Mouse (Mus musculus) megakaryocyte, embryonic 14.5 days (primary cell): ENCODE data around the gene Specc1. TPM values are rescaled to one million over a fixed set of nuclear protein-coding genes. Genes with fewer than 3 reads are reported as not detected.

Experiments used
- H3K27me3 ChIP-seq: replicated peaks from 2 replicates; pipeline ENCODE3; 2012; ENCODE audit warnings: inconsistent platforms
- H3K36me3 ChIP-seq: replicated peaks from 2 replicates; pipeline ENCODE3; 2012; ENCODE audit warnings: low read length, inconsistent platforms, mixed read lengths
- H3K4me1 ChIP-seq: 2 replicates; pipeline ENCODE4 v1.6.1; 2012; ENCODE audit warnings: inconsistent platforms
- H3K4me3 ChIP-seq: replicated peaks from 2 replicates; pipeline ENCODE3; 2012; ENCODE audit warnings: moderate library complexity, mild to moderate bottlenecking, inconsistent platforms
- H3K9me3 ChIP-seq: 2 replicates; pipeline ENCODE4 v1.6.1; 2012; ENCODE audit warnings: inconsistent platforms
- FLI1 ChIP-seq: IDR thresholded peaks from 2 replicates; pipeline ENCODE4 v1.6.1; 2012; ENCODE audit warnings: low read length, inconsistent platforms, mixed read lengths
- GATA1 ChIP-seq: IDR thresholded peaks from 3 replicates; pipeline ENCODE4 v1.6.1; 2012; ENCODE audit warnings: mixed read lengths, low read length, inconsistent platforms, borderline replicate concordance
- polyA plus RNA-seq: library from polyadenylated mRNA; stranded (reverse); fragments of >175 nt; gene quantifications from 2 replicates; pipeline ENCODE4 v1.2.3, GENCODE M21; 2012; ENCODE audit warnings: low replicate concordance; ENCODE audit not compliant: insufficient read depth

Specc1 gene
- polyA plus RNA-seq, 1 experiment: 7.1 TPM

DNA sequence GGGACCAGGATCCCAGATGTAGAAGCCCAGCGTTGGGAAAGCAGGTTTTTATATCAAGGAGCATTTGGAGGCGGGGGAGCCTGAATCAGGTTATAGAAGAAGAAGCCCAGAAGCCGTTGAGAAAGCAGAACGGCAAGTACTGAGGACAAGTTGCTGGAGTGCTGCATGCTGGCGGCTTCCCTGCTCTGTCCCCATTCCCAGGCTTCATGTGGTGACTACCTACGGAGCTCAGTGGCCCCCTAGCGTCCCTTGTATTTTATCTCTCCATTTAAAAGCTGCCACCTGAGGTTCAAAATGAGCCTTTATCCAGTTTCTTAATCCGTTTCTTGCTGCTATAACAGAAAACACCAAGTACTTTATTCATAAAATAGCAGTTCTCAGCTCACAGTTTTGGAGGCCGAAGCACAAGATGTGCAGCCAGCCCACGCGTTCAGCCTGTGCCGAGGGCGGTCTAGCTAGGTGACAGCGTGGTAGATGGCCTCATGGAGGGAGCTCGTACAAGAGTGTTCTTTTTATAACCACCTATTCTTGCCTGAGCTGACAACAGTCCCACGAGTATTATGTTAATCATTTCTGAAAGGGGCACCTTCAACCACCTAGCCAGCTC is 54.2 kb downstream of the Specc1 start:
- TF ChIP-seq GATA1 (no peak), FLI1 (no peak)
- Histone ChIP-seq H3K4me3 (peak overlapping the region; percentile 71), H3K4me1 (peaks cover 72% of the 10 kb centered on the region), H3K27me3 (no peaks in the 10 kb centered on the region), H3K36me3 (peaks cover 56% of the 10 kb centered on the region), H3K9me3 (no peaks in the 10 kb centered on the region)

DNA sequence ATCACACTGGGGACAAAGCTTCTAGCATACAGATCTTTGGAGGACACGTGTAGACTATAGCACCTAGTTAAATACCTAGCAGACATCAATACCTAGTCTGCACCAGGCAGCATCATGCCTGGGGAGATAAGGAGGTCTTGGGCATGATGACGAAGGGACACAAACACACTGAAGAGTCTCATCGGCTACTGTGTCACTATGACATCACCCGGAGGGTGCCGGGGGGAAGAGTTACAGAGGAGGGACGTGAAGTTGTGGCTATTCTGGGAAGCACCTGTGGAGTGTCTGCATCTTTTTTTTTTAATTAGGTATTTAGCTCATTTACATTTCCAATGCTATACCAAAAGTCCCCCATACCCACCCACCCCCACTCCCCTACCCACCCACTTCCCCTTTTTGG is 55.5 kb downstream of the Specc1 start:
- Histone ChIP-seq H3K27me3 (no peaks in the 10 kb centered on the region), H3K36me3 (peaks cover 68% of the 10 kb centered on the region), H3K9me3 (no peaks in the 10 kb centered on the region), H3K4me3 (no peak overlapping the region), H3K4me1 (peaks cover 81% of the 10 kb centered on the region)
- no peak for TF ChIP-seq FLI1
- TF ChIP-seq GATA1: no peak

DNA sequence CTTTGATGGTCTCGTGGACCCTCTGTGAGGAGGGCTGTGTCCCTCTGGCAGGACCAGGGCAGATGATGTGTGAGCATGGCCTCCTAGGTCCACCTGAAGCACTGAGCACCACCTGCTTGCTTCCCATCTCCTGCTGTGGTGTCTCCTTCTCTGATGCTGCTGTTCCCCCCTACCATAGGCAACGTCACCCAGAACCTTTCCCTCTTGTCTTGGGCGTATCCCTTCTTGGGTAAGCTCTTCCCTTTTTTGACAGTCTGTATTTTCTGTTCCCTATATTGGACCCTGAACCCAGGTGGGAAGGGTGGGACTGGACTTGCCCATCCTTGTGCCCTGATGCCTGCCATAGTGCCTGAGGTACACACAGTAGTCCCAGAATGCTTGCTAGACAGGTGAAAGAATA is 56.9 kb downstream of the Specc1 start:
- H3K27me3 ChIP-seq: no peaks in the 10 kb centered on the region
- peaks cover 73% of the 10 kb centered on the region for H3K36me3 ChIP-seq
- peak overlapping the region; percentile 77 for H3K4me3 ChIP-seq
- peaks cover 77% of the 10 kb centered on the region for H3K4me1 ChIP-seq
- TF ChIP-seq FLI1: no peak
- no peak for TF ChIP-seq GATA1
- H3K9me3 ChIP-seq: no peaks in the 10 kb centered on the region

DNA sequence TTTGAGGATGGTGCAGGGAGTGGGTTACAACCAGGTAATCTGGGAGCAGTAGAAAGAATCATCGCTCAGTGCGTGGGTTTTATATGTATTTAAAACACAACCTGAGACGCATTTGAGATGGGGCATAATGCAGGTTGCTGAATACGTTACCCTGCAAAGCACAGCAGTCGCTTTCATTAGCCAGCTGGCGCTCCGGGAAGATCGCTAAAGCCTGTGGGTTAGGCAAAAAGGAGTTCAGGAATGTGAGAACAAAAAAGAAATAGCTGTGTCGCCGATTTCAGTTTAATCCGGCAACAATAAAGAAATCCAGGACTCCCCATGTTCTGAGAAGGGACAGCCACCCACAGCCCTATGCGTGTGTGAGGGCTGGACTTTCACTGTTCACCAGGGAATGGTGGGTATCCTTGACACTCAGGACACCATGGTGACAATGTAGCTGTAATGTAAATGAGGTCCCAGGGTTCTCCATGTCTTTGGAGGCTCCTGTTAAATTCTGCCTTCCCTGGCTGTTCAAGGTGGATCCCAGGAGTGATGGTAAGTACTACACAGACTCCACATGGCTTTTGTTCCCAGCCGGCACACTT is 58.6 kb downstream of the Specc1 start:
- no peaks in the 10 kb centered on the region for H3K27me3 ChIP-seq
- no peak for TF ChIP-seq FLI1
- TF ChIP-seq GATA1: no peak
- H3K4me1 ChIP-seq: peaks cover 82% of the 10 kb centered on the region
- H3K9me3 ChIP-seq: no peaks in the 10 kb centered on the region
- H3K4me3 ChIP-seq: no peak overlapping the region
- H3K36me3 ChIP-seq: peaks cover 74% of the 10 kb centered on the region

DNA sequence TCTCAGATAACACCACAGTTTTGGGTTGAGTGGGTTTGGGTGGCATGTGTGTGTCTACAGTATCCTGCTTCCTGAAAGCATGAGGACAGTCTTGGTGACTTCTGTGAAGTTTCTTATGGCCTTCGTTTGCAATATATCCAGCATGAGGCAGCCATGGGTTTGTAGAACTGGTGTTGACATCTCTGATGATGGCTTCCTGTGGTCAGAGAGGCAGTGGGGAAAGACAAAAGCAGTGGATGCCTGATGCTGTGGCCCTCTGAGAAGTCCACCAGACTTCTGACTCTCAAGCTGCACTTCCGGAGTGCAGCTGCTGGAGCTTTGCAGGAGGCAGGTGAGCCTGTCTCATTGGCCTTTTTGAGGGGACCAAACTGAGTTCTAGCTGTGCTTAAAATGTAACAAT is 60.4 kb downstream of the Specc1 start:
- peaks cover 82% of the 10 kb centered on the region for H3K4me1 ChIP-seq
- H3K36me3 ChIP-seq: peaks cover 70% of the 10 kb centered on the region
- H3K9me3 ChIP-seq: no peaks in the 10 kb centered on the region
- no peak for TF ChIP-seq FLI1
- TF ChIP-seq GATA1: no peak
- H3K27me3 ChIP-seq: no peaks in the 10 kb centered on the region
- H3K4me3 ChIP-seq: peak overlapping the region; percentile 73

DNA sequence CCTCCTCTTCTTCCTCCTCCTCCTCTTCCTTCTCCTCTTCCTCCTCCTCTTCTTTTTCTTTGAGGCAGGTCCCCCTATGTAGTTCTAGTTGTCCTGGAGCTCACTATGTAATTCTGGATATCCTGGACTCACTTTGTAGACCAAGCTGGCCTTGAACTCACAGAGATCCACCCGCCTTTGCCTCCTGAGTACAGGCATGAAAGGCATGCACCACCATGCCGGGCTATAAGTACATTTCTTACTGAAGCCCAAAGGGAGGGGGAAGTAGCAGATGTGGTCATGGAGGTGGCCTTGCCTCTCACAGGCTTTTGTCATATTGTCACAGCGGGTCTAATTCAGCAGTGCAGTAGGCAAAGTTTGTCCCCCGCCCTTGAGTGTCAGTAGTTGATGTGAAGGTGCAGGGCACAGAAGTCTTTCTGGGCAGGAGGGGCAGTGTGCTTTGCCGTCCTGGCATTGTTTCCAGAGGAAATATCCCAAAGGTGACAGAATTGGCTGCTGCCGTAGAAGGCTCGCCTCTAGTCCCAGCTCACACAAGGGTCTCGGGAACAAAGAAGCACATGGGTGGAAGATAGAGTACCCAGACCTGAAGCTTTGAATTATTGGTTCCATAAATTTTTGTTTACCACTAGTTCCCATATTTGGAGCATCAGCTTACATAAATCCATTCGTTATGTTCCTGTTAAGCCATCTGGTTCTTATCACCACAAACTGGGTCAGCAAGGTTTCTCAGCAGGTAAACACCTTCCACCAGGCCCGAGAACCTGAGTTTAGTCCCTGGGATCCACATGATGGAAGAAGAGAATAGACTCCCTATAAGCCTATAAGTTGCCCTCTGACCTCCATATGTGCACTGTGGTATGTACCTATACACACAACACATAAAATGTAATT is 62.0 kb downstream of the Specc1 start:
- no peak overlapping the region for H3K4me3 ChIP-seq
- no peak for TF ChIP-seq GATA1
- TF ChIP-seq FLI1: no peak
- H3K9me3 ChIP-seq: no peaks in the 10 kb centered on the region
- H3K27me3 ChIP-seq: no peaks in the 10 kb centered on the region
- H3K4me1 ChIP-seq: peaks cover 87% of the 10 kb centered on the region
- H3K36me3 ChIP-seq: peaks cover 70% of the 10 kb centered on the region

DNA sequence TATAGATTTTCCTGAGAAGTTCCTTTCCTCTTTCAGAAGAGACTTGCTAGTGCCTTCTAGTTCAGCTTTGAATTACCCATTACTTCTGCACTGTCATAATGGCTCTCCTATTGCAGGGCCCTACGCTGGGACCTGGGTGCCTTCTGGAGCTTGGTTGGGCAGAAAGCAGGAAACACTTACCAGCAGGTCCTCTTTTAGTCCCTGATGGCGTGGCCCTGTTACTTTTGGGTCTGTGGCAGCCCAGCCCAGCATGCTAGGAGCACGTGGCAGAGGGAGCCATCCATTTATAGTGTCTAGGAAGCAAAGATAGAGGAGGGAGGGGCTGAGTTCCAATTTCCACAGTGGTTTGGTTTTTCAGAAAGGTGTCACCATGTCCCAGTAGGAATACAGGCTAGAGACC is 63.3 kb downstream of the Specc1 start:
- Histone ChIP-seq H3K9me3 (no peaks in the 10 kb centered on the region), H3K36me3 (peaks cover 74% of the 10 kb centered on the region), H3K27me3 (no peaks in the 10 kb centered on the region), H3K4me1 (peaks cover 92% of the 10 kb centered on the region), H3K4me3 (peak overlapping the region; percentile 42)
- TF ChIP-seq GATA1: no peak
- no peak for TF ChIP-seq FLI1

DNA sequence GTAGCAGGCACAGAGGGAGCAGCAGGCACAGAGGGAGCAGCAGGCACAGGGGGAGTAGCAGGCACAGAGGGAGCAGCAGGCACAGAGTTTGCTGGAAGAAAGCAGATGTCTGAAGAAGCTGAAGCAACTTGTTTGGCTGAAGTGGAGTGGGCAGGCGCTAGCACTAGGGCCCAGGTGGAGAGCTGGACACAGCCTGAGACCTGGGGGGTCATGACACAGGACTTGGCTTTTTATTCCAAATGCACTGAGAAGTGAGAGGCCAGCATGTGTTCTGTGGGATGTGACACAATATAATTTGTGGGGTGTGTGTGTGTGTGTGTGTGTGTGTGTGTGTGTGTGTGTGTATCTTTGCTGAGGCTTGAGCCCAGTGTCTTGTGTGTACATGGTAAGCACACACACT is 64.3 kb downstream of the Specc1 start:
- Histone ChIP-seq H3K27me3 (no peaks in the 10 kb centered on the region), H3K36me3 (peaks cover 74% of the 10 kb centered on the region), H3K4me3 (no peak overlapping the region), H3K9me3 (no peaks in the 10 kb centered on the region), H3K4me1 (peaks cover 92% of the 10 kb centered on the region)
- no peak for TF ChIP-seq GATA1

DNA sequence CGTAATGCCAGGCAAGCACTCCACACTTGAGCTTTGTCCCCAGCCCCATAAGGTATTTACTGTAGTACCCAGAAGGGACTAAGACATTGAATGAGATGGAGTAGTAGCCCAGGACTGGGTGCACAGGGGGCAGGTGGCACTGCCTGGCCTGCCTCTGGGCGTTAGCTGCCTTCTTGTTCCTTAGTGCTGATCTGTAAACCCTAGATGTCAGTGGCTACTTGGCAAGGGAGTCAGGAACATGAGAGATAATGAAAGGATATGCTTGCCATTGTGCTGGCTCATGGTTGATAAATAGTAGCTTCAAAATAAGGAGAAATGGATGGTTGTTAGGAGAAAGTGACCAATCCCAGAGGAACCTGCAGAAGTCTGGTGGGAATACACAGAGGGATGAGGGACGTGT is 65.5 kb downstream of the Specc1 start:
- Histone ChIP-seq H3K4me1 (peaks cover 92% of the 10 kb centered on the region), H3K36me3 (peaks cover 75% of the 10 kb centered on the region), H3K4me3 (peak overlapping the region; percentile 79), H3K9me3 (no peaks in the 10 kb centered on the region), H3K27me3 (no peaks in the 10 kb centered on the region)
- TF ChIP-seq FLI1: no peak
